Mouse (Mus musculus): ENCODE measurements around the gene Steap2.

Steap2 gene

DNA sequence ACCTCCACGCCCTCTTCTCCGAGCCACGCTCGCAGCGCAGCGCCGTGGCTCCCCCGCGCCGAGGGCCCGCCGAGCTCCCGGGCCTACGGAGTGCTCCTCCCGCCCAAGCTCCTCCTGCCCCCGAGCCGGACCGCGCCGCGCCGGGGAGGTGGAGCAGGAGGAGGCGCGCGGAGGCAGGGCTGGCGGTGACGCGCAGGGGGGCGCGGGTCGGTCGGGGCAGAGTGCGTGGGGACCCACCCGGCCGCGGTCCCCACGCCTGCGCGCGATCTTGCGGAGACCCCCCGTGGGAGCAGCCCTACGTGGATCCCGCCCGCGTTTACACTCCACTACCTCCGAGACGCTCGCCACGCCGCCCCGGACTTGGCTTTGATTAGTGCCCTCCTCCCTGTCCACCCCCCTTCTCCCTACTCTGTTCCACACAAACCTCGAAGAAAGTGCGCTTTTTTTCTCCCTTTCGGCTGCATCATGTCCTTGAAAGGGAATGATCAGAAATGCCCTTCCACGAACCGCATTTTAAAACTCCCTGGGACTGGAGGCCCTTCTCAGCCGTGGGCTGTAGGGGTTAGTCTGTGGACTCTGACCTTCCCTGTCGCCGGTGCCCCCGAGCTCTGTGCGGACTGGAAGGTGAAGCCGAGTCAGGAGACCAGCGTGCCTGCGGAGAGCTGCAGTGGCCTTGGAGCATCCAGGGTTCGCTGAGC is at the start of gene Steap2:
Gene Steap2 (minus strand): TSS at position 623 of the 698 bp plus-strand sequence.
- DNase-seq (ENCODE audit: low read depth, low spot score), result no peak
- H3K36me3 ChIP-seq (ENCODE audit: control insufficient read depth, insufficient read depth, low read length, poor library complexity, severe bottlenecking), result no peaks in the 10 kb centered on the region
- no peaks in the 10 kb centered on the region for H3K27me3 ChIP-seq (ENCODE audit: control insufficient read depth, insufficient read depth, low read length, poor library complexity, severe bottlenecking)

- no peaks in the 10 kb centered on the region for H3K36me3 ChIP-seq (ENCODE audit: control insufficient read depth, insufficient read depth, low read length, poor library complexity, severe bottlenecking)
- H3K27me3 ChIP-seq (ENCODE audit: control insufficient read depth, insufficient read depth, low read length, poor library complexity, severe bottlenecking), result no peaks in the 10 kb centered on the region
- no peak for DNase-seq (ENCODE audit: low read depth, low spot score)
These were observed 40.1 kb upstream of the Steap2 start for GRCm38 (mm10) chr5:5734445-5734844.

DNA sequence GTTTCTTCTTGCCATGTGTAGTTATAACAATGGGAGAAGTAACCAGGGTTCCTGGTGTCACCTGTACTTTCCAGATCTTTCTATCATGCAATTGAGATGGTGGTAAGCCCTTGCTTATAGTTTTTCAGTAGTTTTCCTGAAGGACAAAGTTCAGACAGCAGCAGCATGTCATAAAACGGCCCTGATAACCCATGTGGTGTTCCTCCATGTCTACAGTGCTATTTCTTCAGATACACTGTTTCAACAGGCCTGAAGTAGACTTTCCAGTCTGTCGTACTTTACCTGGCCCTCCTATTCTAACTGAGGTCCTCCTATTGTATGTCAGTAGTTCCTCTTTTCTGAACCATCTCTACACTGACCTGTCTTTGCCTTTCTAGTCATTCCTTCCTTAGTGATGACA is 38.5 kb upstream of the Steap2 start:
- no peak for DNase-seq (ENCODE audit: low read depth, low spot score)
- Histone ChIP-seq H3K27me3 (ENCODE audit: control insufficient read depth, insufficient read depth, low read length, poor library complexity, severe bottlenecking) (no peaks in the 10 kb centered on the region), H3K36me3 (ENCODE audit: control insufficient read depth, insufficient read depth, low read length, poor library complexity, severe bottlenecking) (no peaks in the 10 kb centered on the region)

GRCm38 (mm10) chr5:5732208-5732607 is 37.8 kb upstream of the Steap2 start:
- Histone ChIP-seq H3K36me3 (ENCODE audit: control insufficient read depth, insufficient read depth, low read length, poor library complexity, severe bottlenecking) (no peaks in the 10 kb centered on the region), H3K27me3 (ENCODE audit: control insufficient read depth, insufficient read depth, low read length, poor library complexity, severe bottlenecking) (no peaks in the 10 kb centered on the region)
- no peak for DNase-seq (ENCODE audit: low read depth, low spot score)

GRCm38 (mm10) chr5:5729904-5730303 is 35.5 kb upstream of the Steap2 start:
- H3K36me3 ChIP-seq (ENCODE audit: control insufficient read depth, insufficient read depth, low read length, poor library complexity, severe bottlenecking), result no peaks in the 10 kb centered on the region
- H3K27me3 ChIP-seq (ENCODE audit: control insufficient read depth, insufficient read depth, low read length, poor library complexity, severe bottlenecking), result no peaks in the 10 kb centered on the region
- no peak for DNase-seq (ENCODE audit: low read depth, low spot score)

DNA sequence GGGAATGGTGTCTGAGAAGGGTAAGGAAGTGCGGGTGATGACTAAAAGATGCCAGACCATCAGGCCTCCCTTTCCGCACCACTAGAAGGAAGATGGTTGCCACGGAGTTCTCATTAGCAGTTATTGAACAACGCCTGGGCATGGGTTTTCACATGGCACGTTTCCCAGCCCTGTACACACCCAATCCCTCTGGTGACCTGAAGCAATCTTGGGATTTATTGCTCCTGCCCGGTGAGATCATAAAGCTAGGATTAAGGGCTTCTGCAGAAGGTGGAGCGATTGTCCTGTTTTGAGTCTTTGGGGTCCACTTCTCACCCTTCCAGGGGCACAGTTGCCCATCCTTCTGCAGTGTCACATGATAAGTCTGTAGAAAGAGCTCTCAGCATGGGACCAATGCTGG is 27.8 kb upstream of the Steap2 start:
- no peaks in the 10 kb centered on the region for H3K27me3 ChIP-seq (ENCODE audit: control insufficient read depth, insufficient read depth, low read length, poor library complexity, severe bottlenecking)
- DNase-seq (ENCODE audit: low read depth, low spot score), result no peak
- H3K36me3 ChIP-seq (ENCODE audit: control insufficient read depth, insufficient read depth, low read length, poor library complexity, severe bottlenecking), result no peaks in the 10 kb centered on the region

GRCm38 (mm10) chr5:5711032-5711431 is 16.7 kb upstream of the Steap2 start:
- Histone ChIP-seq H3K36me3 (ENCODE audit: control insufficient read depth, insufficient read depth, low read length, poor library complexity, severe bottlenecking) (no peaks in the 10 kb centered on the region), H3K27me3 (ENCODE audit: control insufficient read depth, insufficient read depth, low read length, poor library complexity, severe bottlenecking) (no peaks in the 10 kb centered on the region)
- no peak for DNase-seq (ENCODE audit: low read depth, low spot score)

GRCm38 (mm10) chr5:5707341-5708278 is 13.2 kb upstream of the Steap2 start:
- no peaks in the 10 kb centered on the region for H3K27me3 ChIP-seq (ENCODE audit: control insufficient read depth, insufficient read depth, low read length, poor library complexity, severe bottlenecking)
- H3K36me3 ChIP-seq (ENCODE audit: control insufficient read depth, insufficient read depth, low read length, poor library complexity, severe bottlenecking), result no peaks in the 10 kb centered on the region
- DNase-seq (ENCODE audit: low read depth, low spot score), result no peak

DNA sequence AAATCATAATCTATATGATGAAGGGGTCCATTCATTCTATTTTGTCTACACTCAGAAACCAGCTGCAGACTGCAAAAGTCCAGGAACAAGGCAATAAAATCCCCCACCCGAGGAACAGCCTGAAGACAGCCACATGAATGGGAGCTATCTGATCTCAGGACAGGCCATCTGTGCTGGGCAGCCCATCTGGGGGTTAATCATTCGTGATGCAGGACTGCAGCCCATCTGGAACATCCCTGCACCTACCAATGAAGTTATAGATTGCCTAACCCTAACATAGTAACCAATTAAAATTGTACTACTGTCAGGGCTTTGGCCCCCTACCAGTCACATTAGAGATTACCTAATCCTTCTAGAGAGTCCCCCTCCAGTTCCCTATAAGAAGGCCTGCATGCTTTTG is 10.6 kb upstream of the Steap2 start:
- no peak for DNase-seq (ENCODE audit: low read depth, low spot score)
- H3K27me3 ChIP-seq (ENCODE audit: control insufficient read depth, insufficient read depth, low read length, poor library complexity, severe bottlenecking), result no peaks in the 10 kb centered on the region
- no peaks in the 10 kb centered on the region for H3K36me3 ChIP-seq (ENCODE audit: control insufficient read depth, insufficient read depth, low read length, poor library complexity, severe bottlenecking)

DNA sequence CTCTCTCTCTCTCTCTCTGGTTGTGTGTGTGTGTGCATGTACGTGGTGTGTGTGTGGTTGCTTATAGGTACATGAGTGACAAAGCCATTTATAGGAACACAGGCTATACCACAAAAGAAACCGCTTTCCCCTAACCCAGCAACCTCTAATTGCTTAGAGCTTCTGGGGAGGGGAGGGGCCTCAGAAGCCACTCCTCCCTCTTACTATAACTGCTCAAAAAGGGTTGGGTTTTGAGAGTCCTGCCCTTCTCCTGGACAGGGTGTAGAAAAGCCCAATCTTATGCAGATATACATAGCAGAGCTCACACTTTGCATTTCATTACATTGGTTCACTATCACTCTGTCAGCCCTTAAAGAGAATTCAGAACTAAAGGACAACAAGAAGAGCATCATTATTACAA is 6.0 kb upstream of the Steap2 start:
- Histone ChIP-seq H3K36me3 (ENCODE audit: control insufficient read depth, insufficient read depth, low read length, poor library complexity, severe bottlenecking) (no peaks in the 10 kb centered on the region), H3K27me3 (ENCODE audit: control insufficient read depth, insufficient read depth, low read length, poor library complexity, severe bottlenecking) (no peaks in the 10 kb centered on the region)
- DNase-seq (ENCODE audit: low read depth, low spot score), result no peak

DNA sequence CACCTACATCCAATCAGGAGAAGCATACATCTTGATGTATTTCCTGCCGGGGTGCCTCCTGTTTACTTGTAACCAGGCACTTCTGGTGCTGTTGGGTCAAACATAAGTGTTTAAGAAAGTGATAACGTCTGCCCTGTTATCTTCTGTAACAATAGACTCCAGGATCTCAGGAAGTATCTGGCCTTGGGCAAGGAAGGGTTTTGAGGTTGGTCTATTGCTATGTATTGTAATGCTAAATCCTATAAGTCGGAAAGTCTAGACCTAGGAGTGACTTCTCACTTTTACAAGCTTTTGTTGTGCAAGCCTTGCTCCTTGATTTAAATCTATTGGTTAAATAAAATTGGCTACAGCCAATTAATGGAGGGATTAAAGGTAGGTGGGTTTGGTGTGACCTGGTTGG is 4.5 kb upstream of the Steap2 start:
- no peaks in the 10 kb centered on the region for H3K36me3 ChIP-seq (ENCODE audit: control insufficient read depth, insufficient read depth, low read length, poor library complexity, severe bottlenecking)
- no peaks in the 10 kb centered on the region for H3K27me3 ChIP-seq (ENCODE audit: control insufficient read depth, insufficient read depth, low read length, poor library complexity, severe bottlenecking)
- DNase-seq (ENCODE audit: low read depth, low spot score), result no peak

GRCm38 (mm10) chr5:5695401-5695942 is 1.1 kb upstream of the Steap2 start:
- no peaks in the 10 kb centered on the region for H3K36me3 ChIP-seq (ENCODE audit: control insufficient read depth, insufficient read depth, low read length, poor library complexity, severe bottlenecking)
- no peaks in the 10 kb centered on the region for H3K27me3 ChIP-seq (ENCODE audit: control insufficient read depth, insufficient read depth, low read length, poor library complexity, severe bottlenecking)
- no peak for DNase-seq (ENCODE audit: low read depth, low spot score)

GRCm38 (mm10) chr5:5693541-5693955 is 830 bp downstream of the Steap2 start:
- H3K36me3 ChIP-seq (ENCODE audit: control insufficient read depth, insufficient read depth, low read length, poor library complexity, severe bottlenecking), result no peaks in the 10 kb centered on the region
- H3K27me3 ChIP-seq (ENCODE audit: control insufficient read depth, insufficient read depth, low read length, poor library complexity, severe bottlenecking), result no peaks in the 10 kb centered on the region
- DNase-seq (ENCODE audit: low read depth, low spot score), result no peak

DNA sequence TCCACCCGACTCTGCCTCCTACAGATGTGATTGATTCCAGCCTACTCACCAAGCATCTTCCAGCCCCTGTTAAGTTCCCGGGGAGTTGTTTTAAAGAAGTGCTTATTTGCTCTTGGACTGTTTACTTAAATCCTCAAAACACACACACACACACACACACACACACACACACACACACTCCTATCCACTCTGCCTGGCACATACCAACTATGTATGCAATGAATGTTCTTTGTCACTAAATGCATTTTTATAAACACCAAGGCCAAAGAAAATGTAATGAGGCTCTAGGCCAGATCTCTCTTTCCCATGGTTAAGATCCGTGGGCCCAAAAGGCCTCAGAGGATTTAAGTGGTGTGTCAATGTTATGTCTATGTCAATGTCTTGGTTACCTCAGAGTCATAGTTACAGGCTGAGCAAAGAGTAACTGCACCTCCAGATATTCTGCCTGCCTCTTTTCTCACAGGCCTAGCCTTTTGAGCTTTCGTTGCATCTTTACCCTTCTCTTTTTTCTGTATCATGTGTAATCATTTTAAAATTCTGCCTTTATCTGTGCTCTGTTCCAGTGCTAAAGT is 2.1 kb downstream of the Steap2 start:
- no peaks in the 10 kb centered on the region for H3K27me3 ChIP-seq (ENCODE audit: control insufficient read depth, insufficient read depth, low read length, poor library complexity, severe bottlenecking)
- no peak for DNase-seq (ENCODE audit: low read depth, low spot score)
- no peaks in the 10 kb centered on the region for H3K36me3 ChIP-seq (ENCODE audit: control insufficient read depth, insufficient read depth, low read length, poor library complexity, severe bottlenecking)

Data from splenic B cell, adult 2 months (primary cell).